Mouse (Mus musculus) forebrain, postnatal 0 days (tissue): Measurements from ENCODE around the gene Mtmr1. TPM values are rescaled to one million over a fixed set of nuclear protein-coding genes. Genes with fewer than 3 reads are reported as not detected.

Experiments
- ATAC-seq: fragments of 200-750 bp; cut with Nextera tagmentation; 2 replicates; pipeline ENCODE4 v1.8.0; 2017; ENCODE audit warnings: mild to moderate bottlenecking, moderate library complexity
- DNase-seq: peaks from one replicate; pipeline ENCODE4 v3.0.0-alpha.2; 2015
- H3K27ac ChIP-seq: fragments of 300-500 bp; sonication (generic); 2 replicates; pipeline ENCODE4 v1.5.1; 2014; ENCODE audit warnings: low read depth, mild to moderate bottlenecking, antibody characterized with exemption, low read length, moderate library complexity, mixed read lengths
- H3K27me3 ChIP-seq: fragments of 300-500 bp; sonication (generic); 2 replicates; pipeline ENCODE4 v1.6.1; 2014; ENCODE audit warnings: mild to moderate bottlenecking, low read length, mixed read lengths; ENCODE audit not compliant: insufficient read depth
- H3K36me3 ChIP-seq: fragments of 300-500 bp; sonication (generic); 2 replicates; pipeline ENCODE4 v1.6.1; 2014; ENCODE audit warnings: mild to moderate bottlenecking, moderate library complexity; ENCODE audit not compliant: insufficient read depth
- H3K4me1 ChIP-seq: fragments of 300-500 bp; sonication (generic); 2 replicates; pipeline ENCODE4 v1.6.1; 2014; ENCODE audit warnings: antibody characterized with exemption; ENCODE audit not compliant: insufficient read depth
- H3K4me2 ChIP-seq: fragments of 300-500 bp; sonication (generic); 2 replicates; pipeline ENCODE4 v1.6.1; 2014; ENCODE audit warnings: low read depth, mild to moderate bottlenecking, moderate library complexity
- H3K4me3 ChIP-seq: fragments of 300-500 bp; sonication (generic); 2 replicates; pipeline ENCODE4 v1.5.1; 2014; ENCODE audit warnings: low read depth, low read length, mixed read lengths
- H3K9ac ChIP-seq: fragments of 300-500 bp; sonication (generic); 2 replicates; pipeline ENCODE4 v1.6.1; 2014; ENCODE audit warnings: mild to moderate bottlenecking
- H3K9me3 ChIP-seq: fragments of 300-500 bp; sonication (generic); 2 replicates; pipeline ENCODE4 v1.6.1; 2016; ENCODE audit warnings: low read length
- CTCF ChIP-seq: sonication (generic); IDR thresholded peaks from 2 replicates; pipeline ENCODE4 v1.5.1; 2016; ENCODE audit warnings: antibody characterized with exemption, control low read depth, low read depth
- WGBS: fragments of 180-500 bp; shearing (Covaris S2); extraction: QIAGEN DNeasy Blood & Tissue Kit; methylation state at CpG from one replicate; pipeline ENCODE4 v1.1.7; 2014; 5-methylcytosine and 5-hydroxymethylcytosine counted together
- polyA plus RNA-seq: library from polyadenylated mRNA; unstranded; fragments of >200 nt; fragmentation: Nextera tagmentation; extraction: Ambion mirVana; gene quantifications from 2 replicates; pipeline ENCODE4 v1.2.1, GENCODE M21; 2015
- total RNA-seq: library from RNA; depleted of rRNA; stranded (reverse); fragments of >200 nt; gene quantifications from 2 replicates; pipeline ENCODE4 v1.2.3, GENCODE M21; 2014

Gene Mtmr1
- total and polyA plus RNA-seq, 2 experiments from 2014 or later, result 9.9 to 39.3 TPM

DNA sequence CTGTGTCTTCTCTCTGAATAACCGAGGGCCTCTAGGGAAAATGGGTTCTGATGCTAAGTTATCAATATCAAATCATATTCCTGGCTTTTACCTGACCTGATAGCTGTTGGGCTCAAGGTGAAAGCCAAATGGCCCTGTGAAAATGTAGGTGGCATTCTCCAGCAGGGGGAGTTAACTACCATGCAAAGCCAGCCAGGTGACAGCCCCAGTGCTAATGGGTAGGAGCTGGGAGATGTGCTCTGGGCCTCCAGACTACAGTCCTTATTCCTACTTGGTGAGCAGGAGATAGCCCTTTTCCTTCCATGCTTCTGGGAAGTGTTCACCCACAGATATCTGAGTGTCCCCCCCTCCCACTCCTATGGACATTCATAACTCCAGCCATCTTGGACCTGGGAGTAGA, 60.3 kb downstream of the Mtmr1 start:
- peak; percentile 30 for TF ChIP-seq CTCF
- Histone ChIP-seq H3K4me3 (no peak overlapping the region), H3K9ac (no peak overlapping the region), H3K4me1 (no peaks in the 10 kb centered on the region), H3K27me3 (no peaks in the 10 kb centered on the region), H3K36me3 (peaks cover 3% of the 10 kb centered on the region; the same call in 1 of the 2 replicates), H3K9me3 (no peaks in the 10 kb centered on the region), H3K4me2 (no peak overlapping the region), H3K27ac (no peak overlapping the region)
- no peak for DNase-seq
- no peak for ATAC-seq
- WGBS, result 69% methylated on average over 1 of the region's 1 CpGs

DNA sequence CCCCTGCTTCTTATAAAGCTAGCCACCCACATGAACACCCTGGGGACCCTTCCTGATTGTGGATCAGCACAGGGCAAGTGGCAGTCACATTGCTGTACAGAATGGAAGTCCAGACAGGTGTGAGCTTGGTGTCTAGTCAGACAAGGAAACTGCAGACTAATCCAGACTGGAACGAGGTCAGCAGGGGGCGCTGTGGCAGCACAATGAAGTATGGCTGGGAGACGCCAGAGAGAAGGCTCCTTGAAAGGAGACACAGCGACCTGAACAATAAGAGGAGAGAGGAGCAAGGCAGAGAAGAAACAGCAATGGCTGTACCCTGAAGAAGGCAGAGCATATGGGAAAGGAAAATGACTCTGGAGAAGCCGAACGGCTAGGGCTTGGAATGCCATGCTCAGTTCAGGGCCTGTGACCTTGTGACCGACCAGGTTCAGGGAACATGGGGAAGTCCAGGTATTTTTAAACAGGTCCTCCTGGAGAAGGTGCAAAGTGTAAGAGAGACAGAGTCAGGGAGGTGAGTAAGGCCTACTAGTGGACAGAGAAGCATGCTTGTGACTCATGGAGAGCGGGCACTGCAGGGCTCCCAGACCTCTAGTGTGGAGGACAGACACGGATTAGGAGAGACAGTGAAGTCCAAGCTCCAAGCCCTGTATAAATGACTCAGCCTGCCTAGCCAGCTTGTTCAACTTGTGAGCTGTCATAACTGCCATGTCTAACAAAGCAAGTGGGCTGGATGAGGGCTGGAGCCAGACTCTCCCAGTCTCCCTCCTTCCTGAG, 61.4 kb downstream of the Mtmr1 start:
- H3K36me3 ChIP-seq, result no peaks in the 10 kb centered on the region; the same call in 1 of the 2 replicates
- no peak overlapping the region for H3K4me2 ChIP-seq
- no peaks in the 10 kb centered on the region for H3K27me3 ChIP-seq
- no peaks in the 10 kb centered on the region for H3K9me3 ChIP-seq
- no peak overlapping the region for H3K9ac ChIP-seq
- peak; percentile 85 for TF ChIP-seq CTCF
- ATAC-seq, result peak; percentile 91
- peak; percentile 82 for DNase-seq
- no peak overlapping the region for H3K27ac ChIP-seq
- WGBS, result 49% methylated on average over 9 of the region's 9 CpGs
- no peaks in the 10 kb centered on the region for H3K4me1 ChIP-seq
- no peak overlapping the region for H3K4me3 ChIP-seq

DNA sequence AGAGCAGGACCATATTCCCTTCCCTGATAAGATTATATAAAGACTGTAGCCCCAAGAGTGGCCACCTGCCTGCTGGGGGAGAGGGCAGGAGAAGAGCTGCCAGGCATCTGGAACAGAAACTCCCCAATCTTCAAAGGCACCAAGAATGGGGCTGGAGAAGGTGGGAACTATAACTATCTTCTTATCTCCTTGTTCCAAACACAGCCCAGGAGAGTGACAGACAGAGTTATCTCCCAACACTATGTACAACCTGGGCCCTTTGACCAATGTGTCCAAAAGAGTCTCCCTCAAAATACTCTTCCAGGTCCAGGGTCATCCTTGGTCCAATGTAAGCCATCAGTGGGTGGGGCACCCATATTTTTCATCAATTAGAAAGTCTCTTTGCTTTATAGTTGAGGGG, 62.9 kb downstream of the Mtmr1 start:
- DNase-seq (no peak), ATAC-seq (no peak)
- H3K27me3 ChIP-seq, result no peaks in the 10 kb centered on the region
- H3K36me3 ChIP-seq, result no peaks in the 10 kb centered on the region
- no peak for TF ChIP-seq CTCF
- H3K27ac ChIP-seq, result no peak overlapping the region
- H3K9ac ChIP-seq, result no peak overlapping the region
- H3K9me3 ChIP-seq, result no peaks in the 10 kb centered on the region
- no peak overlapping the region for H3K4me3 ChIP-seq
- no peaks in the 10 kb centered on the region for H3K4me1 ChIP-seq
- H3K4me2 ChIP-seq, result no peak overlapping the region

DNA sequence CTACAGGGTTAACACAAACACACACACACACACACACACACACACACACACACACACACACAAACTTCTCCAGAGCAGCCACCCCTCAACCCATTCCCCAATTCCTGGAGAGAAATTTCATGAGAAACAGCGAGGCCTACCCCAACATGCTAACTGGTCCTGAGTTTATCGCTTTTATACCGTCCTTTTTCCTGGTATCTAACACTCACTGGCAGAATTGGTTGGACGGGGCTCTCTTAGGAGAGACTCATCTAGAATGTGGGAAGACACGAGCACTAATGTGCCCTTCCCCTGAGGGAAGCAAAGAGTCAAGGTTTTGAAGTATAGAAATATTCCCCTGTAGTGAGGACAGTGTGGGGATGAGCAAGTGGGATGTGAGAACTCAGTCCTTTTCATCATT, 66.3 kb downstream of the Mtmr1 start:
- Histone ChIP-seq H3K4me2 (no peak overlapping the region), H3K4me3 (no peak overlapping the region), H3K4me1 (no peaks in the 10 kb centered on the region), H3K9me3 (no peaks in the 10 kb centered on the region), H3K36me3 (no peaks in the 10 kb centered on the region), H3K27me3 (no peaks in the 10 kb centered on the region), H3K27ac (no peak overlapping the region), H3K9ac (no peak overlapping the region)
- ATAC-seq, result no peak
- DNase-seq, result no peak
- WGBS, result 90% methylated on average over 5 of the region's 5 CpGs
- no peak for TF ChIP-seq CTCF

DNA sequence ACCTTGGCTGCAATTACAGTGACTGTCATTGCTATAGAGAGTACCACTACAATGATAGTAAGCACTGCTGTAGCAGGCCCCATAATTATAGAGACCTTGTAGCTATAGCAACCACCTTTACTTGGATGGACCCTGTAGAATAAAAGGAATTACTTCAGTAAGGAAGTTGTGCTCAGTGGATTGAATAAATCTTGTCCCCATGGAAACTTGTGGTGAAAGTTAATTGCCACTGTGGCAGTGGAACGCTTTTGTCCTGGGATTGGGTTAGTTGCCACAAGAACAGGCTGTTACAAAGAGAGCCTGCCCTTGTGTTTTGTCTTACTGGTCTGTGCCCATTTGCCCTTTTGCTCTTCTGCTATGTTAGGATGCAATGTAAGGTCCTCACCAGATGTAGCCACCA, 69.9 kb downstream of the Mtmr1 start:
- no peaks in the 10 kb centered on the region for H3K27me3 ChIP-seq
- H3K36me3 ChIP-seq, result no peaks in the 10 kb centered on the region
- no peak overlapping the region for H3K4me3 ChIP-seq
- no peak for TF ChIP-seq CTCF
- ATAC-seq (peak; percentile 64), DNase-seq (no peak)
- H3K9me3 ChIP-seq, result no peaks in the 10 kb centered on the region
- no peak overlapping the region for H3K27ac ChIP-seq
- no peak overlapping the region for H3K4me2 ChIP-seq
- 40% methylated on average over 1 of the region's 1 CpGs for WGBS
- no peaks in the 10 kb centered on the region for H3K4me1 ChIP-seq
- H3K9ac ChIP-seq, result no peak overlapping the region

DNA sequence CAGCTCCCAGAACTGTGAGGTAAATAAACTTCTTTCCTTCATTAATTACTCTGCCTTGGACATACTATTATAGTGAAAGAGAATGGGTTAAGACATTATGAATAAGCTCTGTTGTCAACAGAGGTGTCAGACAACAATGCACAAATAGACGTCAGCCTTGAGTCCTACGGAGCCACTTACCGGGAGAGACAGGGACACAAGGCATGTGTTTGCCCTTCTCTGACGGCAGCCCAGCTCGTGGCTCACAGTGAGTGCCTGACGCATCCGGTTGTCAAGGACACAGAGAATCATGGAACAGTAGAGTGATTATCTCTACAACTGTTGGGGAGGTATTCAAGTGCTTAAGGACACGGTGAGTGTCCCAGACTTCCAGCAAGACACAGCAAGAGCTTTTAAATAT, 70.3 kb downstream of the Mtmr1 start:
- ATAC-seq (peak; percentile 59), DNase-seq (no peak)
- no peak overlapping the region for H3K4me2 ChIP-seq
- no peaks in the 10 kb centered on the region for H3K27me3 ChIP-seq
- no peaks in the 10 kb centered on the region for H3K9me3 ChIP-seq
- H3K4me1 ChIP-seq, result no peaks in the 10 kb centered on the region
- no peak for TF ChIP-seq CTCF
- H3K4me3 ChIP-seq, result no peak overlapping the region
- no peak overlapping the region for H3K9ac ChIP-seq
- H3K36me3 ChIP-seq, result no peaks in the 10 kb centered on the region
- WGBS, result 30% methylated on average over 8 of the region's 8 CpGs
- no peak overlapping the region for H3K27ac ChIP-seq

DNA sequence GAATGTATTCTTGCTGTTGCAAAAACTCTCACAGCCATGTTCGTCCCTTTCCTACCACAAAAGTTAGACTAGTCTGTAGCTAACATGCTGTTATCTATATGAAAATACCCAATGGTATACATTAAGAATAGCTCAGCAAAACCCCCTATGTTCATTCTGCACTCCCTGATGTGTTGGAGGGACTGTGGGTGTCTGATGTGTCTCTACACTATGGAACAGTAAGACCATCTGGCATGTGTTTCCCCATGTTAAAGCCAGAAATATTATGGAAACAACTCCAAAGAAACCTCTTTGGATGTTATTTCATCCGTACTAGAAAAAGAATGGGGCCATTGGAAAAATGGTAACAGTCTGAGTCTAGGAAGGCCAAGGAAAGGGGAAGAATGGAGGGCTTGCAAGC, 71.0 kb downstream of the Mtmr1 start:
- Histone ChIP-seq H3K9me3 (no peaks in the 10 kb centered on the region), H3K27me3 (no peaks in the 10 kb centered on the region), H3K36me3 (0 out of 2 replicates have a peak, but pooled peaks cover 4% of the 10 kb centered on the region), H3K4me3 (no peak overlapping the region), H3K9ac (no peak overlapping the region), H3K4me1 (no peaks in the 10 kb centered on the region), H3K4me2 (no peak overlapping the region), H3K27ac (no peak overlapping the region)
- WGBS, result 79% methylated on average over 2 of the region's 2 CpGs
- DNase-seq, result no peak
- no peak; the same call in 1 of the 2 replicates for ATAC-seq
- TF ChIP-seq CTCF, result no peak
